Mouse (Mus musculus): ENCODE data around the gene Syt11. TPM values are rescaled to one million over a fixed set of nuclear protein-coding genes. Genes with fewer than 3 reads are reported as not detected.
"Not testable (repeated sequence)": the region's sequence is repeated elsewhere in the genome, so short reads cannot be mapped to it uniquely, and the experiment has no call there.

The Syt11 gene
- total RNA-seq, 1 experiment from 2014 or later: 1.3 TPM

DNA sequence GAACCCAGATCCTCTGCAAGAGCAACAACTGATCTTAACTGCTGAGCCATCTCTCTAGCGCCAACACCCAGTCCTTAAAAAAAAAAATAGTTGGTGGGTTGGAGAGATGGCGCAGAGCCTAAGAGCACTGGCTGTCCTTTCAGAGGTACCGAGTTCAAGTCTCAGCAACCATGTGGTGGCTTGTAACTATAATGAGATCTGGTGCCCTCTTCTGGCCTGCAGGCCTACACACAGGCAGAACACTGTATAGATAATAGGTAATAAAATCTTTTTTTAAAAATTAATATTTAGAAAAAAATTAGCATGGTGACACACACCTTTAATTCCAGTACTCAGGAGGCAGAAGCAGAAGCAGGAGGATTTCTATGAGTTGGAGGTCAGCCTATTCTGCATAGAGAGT is 34.8 kb downstream of the Syt11 start:
- ATAC-seq (replicated peaks; ENCODE audit: low read depth, poor library complexity, severe bottlenecking): no peak

- peak; percentile 96 for ATAC-seq (replicated peaks; ENCODE audit: low read depth, poor library complexity, severe bottlenecking)
Observed at GRCm38 (mm10) chr3:88738641-88739040, 36.3 kb downstream of the Syt11 start.

DNA sequence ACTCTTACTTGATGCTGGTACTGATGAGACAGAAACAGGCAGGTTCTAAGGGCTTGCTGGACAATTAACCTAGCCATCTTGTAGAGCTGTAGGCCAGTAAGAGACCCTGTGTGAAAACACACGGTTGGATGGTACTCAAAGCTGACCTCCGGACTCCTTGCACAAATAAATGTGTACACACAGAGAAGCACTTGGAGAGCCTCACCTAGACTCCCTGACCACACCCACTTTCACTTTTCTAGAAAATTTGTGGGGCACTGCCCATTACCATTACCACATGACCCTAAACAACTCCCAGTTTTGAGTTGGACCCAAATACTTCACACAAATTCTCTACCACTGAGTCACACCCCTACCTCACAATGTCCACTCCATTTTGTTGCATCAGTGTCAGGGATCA is 38.4 kb downstream of the Syt11 start:
- no peak for ATAC-seq (replicated peaks; ENCODE audit: low read depth, poor library complexity, severe bottlenecking)

GRCm38 (mm10) chr3:88719098-88719497 is 55.9 kb downstream of the Syt11 start:
- ATAC-seq (replicated peaks; ENCODE audit: low read depth, poor library complexity, severe bottlenecking): no peak

DNA sequence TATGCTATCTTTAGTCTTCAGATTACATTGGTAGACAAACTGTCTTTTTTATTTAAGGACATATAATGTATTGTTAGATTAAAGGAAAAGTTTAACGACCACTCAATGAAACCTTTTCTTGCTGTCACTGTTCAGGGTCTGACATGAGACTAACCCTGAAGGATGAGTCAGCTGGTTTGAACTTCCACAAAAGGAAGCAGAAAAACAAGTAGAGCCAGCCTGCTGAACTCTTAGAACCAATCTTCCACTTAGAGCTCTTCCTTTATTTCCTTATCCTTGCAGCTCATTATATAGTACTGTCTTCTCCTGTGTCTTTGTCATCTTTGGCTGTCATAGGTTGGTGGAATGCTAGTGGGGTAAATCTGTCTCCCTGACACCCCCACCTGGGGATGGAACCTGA is 57.1 kb downstream of the Syt11 start:
- ATAC-seq (replicated peaks; ENCODE audit: low read depth, poor library complexity, severe bottlenecking): peak; percentile 46

DNA sequence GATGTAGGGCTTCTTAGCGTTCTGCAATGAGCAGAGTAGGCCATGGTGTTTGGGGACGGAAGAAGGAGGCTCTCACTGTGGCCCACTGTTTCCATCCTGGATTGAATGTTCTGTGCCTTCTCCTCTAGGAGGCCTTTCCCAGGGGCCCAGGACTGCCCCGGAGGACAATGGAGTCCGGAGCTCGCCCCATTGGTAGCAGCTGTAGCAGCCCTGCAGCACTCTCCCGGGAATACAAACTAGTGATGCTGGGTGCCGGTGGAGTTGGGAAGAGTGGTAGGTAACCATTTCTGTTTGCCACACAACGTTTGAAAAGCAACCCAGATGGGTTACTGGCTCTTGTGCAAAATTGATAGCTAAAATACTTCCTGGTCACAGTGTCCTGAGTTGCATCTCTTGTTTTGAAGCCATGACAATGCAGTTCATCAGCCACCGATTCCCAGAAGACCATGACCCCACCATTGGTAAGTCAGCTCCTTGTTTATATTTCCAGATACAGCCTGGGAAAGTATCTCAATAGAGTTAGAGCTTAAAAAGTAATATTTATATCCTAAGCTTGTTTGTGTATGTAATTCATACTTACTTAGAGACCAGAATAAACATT is 57.7 kb downstream of the Syt11 start:
- no peak for ATAC-seq (replicated peaks; ENCODE audit: low read depth, poor library complexity, severe bottlenecking)

GRCm38 (mm10) chr3:88716399-88717197 is 58.4 kb downstream of the Syt11 start, which contains the start of gene Rit1:
Rit1 (plus strand) TSS chr3:88716838.
- peak; percentile 95 for ATAC-seq (replicated peaks; ENCODE audit: low read depth, poor library complexity, severe bottlenecking)

DNA sequence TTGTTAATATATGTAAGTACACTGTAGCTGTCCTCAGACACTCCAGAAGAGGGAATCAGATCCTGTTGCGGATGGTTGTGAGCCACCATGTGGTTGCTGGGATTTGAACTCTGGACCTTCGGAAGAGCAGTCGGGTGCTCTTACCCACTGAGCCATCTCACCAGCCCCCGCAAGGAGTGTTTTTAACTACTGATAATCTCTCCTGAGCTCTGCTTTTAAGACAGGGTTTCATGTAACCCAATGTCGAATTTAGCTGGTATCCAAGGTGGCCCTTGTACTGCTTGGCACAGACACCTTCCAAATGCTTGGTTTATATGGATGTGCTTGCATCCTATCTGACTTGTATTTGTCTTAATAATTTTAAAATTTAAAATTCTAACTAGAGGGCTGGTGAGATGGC is 59.2 kb downstream of the Syt11 start:
- not testable (repeated sequence) for ATAC-seq (replicated peaks; ENCODE audit: low read depth, poor library complexity, severe bottlenecking)

DNA sequence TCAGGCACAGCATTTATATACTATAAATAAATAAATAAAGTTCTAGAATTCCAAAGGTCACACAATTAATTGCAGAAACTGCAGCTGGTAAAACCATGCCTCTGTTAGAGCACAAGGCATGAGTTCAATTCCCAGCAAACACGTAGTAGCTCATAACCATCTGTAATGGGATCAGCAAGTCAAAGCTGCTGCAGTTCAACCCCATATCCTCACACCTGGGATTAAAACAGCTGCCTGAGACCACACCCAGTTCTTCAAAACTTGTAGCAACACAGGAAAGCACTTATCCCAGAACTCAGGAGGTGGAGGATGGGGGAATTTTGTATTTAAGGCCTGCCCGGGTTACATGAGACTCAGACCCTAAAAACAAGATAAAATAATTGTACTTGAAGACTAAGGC is 60.2 kb downstream of the Syt11 start:
- ATAC-seq (replicated peaks; ENCODE audit: low read depth, poor library complexity, severe bottlenecking): no peak

DNA sequence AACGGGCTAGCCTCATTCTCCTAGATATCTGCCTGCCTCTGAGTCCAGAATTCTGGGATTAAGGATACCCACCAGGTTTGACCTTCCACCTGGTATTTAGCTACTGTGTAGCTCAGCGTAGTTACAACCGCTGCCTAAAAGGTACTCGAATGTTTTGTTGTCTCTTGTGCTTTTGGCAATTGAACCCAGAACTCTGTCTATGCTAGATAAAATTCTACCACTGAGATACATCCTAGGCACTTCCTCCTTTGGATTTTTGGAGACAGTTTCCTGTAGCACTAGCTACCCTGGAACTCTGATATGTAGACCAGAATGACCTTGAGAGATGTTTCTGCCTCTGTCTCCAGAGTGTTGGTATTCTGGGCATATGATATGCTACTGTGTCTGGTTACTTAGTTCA is 61.3 kb downstream of the Syt11 start:
- ATAC-seq (replicated peaks; ENCODE audit: low read depth, poor library complexity, severe bottlenecking): no peak

DNA sequence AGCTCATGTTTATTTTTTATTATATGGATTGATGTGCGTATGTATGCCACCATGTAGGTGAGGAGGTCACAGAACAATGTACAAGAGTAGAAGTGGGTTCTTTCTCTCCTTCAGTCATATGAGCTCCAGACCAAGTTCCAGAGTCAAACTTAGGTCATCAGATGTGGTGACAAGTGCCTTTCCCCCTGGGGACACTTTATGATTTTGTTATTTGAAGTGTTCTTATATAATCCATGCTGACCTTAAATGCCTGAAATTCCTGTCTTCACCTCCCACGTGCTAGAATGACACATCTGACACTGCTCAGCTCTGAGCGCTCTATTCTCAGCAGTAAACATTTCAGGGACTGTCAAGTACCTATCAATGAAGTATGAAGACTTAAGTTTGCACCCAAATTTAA is 73.7 kb downstream of the Syt11 start:
- ATAC-seq (replicated peaks; ENCODE audit: low read depth, poor library complexity, severe bottlenecking): no peak

DNA sequence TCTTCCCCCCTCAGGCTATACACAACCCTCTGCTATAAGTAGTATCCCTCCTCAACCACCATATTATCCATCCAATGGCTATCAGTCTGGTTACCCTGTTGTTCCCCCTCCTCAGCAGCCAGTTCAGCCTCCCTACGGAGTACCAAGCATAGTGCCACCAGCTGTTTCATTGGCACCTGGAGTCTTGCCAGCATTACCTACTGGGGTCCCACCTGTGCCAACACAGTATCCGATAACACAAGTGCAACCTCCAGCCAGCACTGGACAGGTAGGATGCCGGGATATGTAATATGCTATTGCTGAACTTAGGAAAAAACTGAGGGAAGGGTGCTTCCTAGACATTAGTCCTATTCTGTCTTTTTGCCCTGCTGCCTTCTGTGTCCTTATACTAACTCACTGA is 74.7 kb downstream of the Syt11 start:
- no peak for ATAC-seq (replicated peaks; ENCODE audit: low read depth, poor library complexity, severe bottlenecking)

DNA sequence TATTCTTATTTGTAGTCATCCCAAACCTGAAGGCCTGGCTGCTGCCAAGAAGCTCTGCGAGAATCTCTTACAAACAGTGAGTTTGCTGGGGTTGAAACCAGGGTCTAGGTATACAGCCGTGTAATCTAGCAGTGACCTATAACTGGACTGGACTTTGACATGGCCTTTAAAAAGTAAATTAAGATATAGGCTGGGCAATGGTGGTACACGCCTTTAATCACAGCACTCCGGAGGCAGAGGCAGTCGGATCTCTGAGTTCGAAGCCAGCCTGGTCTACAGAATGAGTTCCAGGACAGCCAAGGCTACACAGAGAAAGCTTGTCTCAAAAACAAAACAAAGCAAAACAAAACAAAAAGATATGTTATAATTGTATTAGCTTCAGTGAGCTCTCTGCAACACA is 76.1 kb downstream of the Syt11 start:
- no peak for ATAC-seq (replicated peaks; ENCODE audit: low read depth, poor library complexity, severe bottlenecking)

DNA sequence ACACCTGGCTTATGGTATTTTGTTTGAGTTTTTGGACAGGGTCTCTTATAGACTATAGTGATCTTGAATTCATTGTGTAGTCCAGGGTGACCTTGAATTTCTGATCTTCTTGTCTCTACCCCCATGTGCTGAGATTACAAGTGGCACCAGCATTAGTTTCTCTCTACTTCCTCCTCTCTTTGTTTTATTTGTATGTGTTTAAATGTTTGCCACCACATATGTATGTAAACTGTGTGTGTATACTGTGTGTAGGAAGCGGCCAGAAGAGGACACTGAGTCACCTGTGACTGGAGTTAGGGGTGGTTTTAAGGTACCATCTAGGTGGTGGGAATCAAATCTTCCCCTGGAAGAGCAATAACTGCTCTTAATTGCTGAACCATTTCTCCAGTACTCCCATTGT is 76.9 kb downstream of the Syt11 start:
- no peak for ATAC-seq (replicated peaks; ENCODE audit: low read depth, poor library complexity, severe bottlenecking)

DNA sequence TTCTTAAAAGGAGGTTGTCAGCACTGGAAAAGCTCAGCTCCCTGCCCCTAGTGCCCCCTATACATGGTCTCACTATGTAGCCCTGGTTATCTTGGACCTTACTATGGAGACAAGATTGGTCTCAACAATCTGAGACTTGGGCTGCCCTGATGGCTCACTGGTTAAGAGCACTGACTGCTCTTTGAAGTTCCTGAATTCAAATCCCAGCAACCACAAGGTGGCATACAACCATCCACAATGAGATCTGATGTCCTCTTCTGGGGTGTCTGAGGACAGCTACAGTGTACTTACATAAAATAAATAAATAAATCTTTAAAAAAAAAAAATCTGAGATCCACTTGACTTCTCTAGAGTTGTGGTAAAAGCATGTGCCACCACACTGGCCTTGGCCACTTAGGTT is 79.4 kb downstream of the Syt11 start:
- no peak for ATAC-seq (replicated peaks; ENCODE audit: low read depth, poor library complexity, severe bottlenecking)

Other genes starting within 250 kb of the Syt11 start
- gene Mex3a, start 242.8 kb downstream of the Syt11 start, total RNA-seq (2017): 7.2 and 9.6 TPM in 2 replicates
- not detected in 2 replicates for gene Rab25, start 226.9 kb downstream of the Syt11 start, total RNA-seq (2017)
- gene Lamtor2, start 222.1 kb downstream of the Syt11 start, total RNA-seq (2017): 47.2 and 56.0 TPM in 2 replicates
- 47.1 and 48.5 TPM in 2 replicates for gene Ubqln4, start 221.4 kb downstream of the Syt11 start, total RNA-seq (2017)
- 144 and 157 TPM in 2 replicates for gene Ssr2, start 199.3 kb downstream of the Syt11 start, total RNA-seq (2017)
- 92.2 and 93.1 TPM in 2 replicates for gene Arhgef2, start 169.2 kb downstream of the Syt11 start, total RNA-seq (2017)
- not detected in 2 replicates for gene Rxfp4, start 122.0 kb downstream of the Syt11 start, total RNA-seq (2017)
- 52.6 and 71.2 TPM in 2 replicates for gene Khdc4, start 89.4 kb downstream of the Syt11 start, total RNA-seq (2017)
- 15.3 TPM in 2 replicates for gene Rit1, start 58.3 kb downstream of the Syt11 start, total RNA-seq (2017)
- 30.3 and 38.0 TPM in 2 replicates for gene Gon4l, start 60.1 kb upstream of the Syt11 start, total RNA-seq (2017)
- gene Msto1, start 138.8 kb upstream of the Syt11 start, total RNA-seq (2017): 34.5 and 46.1 TPM in 2 replicates
- gene Ash1l, start 175.5 kb upstream of the Syt11 start, total RNA-seq (2017): 30.2 and 37.4 TPM in 2 replicates
- gene Dap3, start 176.0 kb upstream of the Syt11 start, total RNA-seq (2017): 93.1 and 111 TPM in 2 replicates